Mouse (Mus musculus): ENCODE data around the gene Stx4a.
A peak's percentile ranks its signal among the peaks of the same experiment; 100 is the strongest.

DNA sequence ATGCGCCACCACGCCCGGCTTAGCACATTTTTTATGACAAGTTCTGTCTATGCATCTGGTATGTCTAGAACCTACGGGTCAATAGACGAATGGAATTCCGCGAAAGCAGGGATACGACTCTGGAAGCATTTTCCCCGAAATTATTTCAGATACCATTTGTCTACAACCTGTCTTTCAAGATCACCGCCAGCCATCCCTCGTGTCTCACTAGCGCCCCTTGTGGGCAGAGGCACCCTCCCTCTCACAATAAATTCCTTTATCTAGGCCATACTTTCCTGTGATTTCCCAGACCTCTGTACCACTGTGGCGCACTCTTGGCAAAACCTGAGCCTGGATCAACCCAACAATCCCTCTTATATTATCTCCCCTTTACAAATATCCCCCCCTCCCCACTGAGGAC is 72.3 kb downstream of the Stx4a start:
- TF ChIP-seq CTCF (conservative IDR thresholded peaks at IDR 0.05; ENCODE audit: low read length) (peak; percentile 95), NANOG (IDR thresholded peaks at IDR 0.05; ENCODE audit: borderline replicate concordance, low read length) (no peak), POU5F1 (IDR thresholded peaks at IDR 0.05; ENCODE audit: borderline replicate concordance, low read length) (no peak)

Measured in E14TG2a.4 (cell line).